Mouse (Mus musculus) liver, adult 2 months (tissue): Measurements from ENCODE around the gene Tead3. TPM values are rescaled to one million over a fixed set of nuclear protein-coding genes. Genes with fewer than 3 reads are reported as not detected.

Experiments
- DNase-seq: peaks from one replicate; pipeline ENCODE4 v3.0.0-alpha.2; 2011; ENCODE audit warnings: low read depth, low spot score; ENCODE audit errors: extremely low read depth
- H3K27ac ChIP-seq: fragments of 200-500 bp; replicated peaks from 2 replicates; pipeline ENCODE4 v1.5.1; 2012; ENCODE audit warnings: low read depth, mild to moderate bottlenecking, control low read depth, inconsistent platforms, low read length; ENCODE audit not compliant: insufficient read depth
- H3K27me3 ChIP-seq: fragments of 200-500 bp; 2 replicates; pipeline ENCODE4 v1.6.1; 2012; ENCODE audit warnings: mild to moderate bottlenecking, moderate library complexity, low read length, inconsistent platforms; ENCODE audit not compliant: control insufficient read depth, insufficient read depth
- H3K36me3 ChIP-seq: fragments of 200-500 bp; 2 replicates; pipeline ENCODE4 v1.6.1; 2012; ENCODE audit warnings: low read length, inconsistent platforms; ENCODE audit not compliant: control insufficient read depth, insufficient read depth
- H3K4me1 ChIP-seq: fragments of 200-500 bp; 2 replicates; pipeline ENCODE4 v1.6.1; 2011; ENCODE audit warnings: low read length; ENCODE audit not compliant: control insufficient read depth, insufficient read depth
- H3K4me3 ChIP-seq: fragments of 200-500 bp; 2 replicates; pipeline ENCODE4 v1.5.1; 2011; ENCODE audit warnings: low read depth, mild to moderate bottlenecking, control low read depth, low read length, moderate library complexity; ENCODE audit not compliant: insufficient read depth
- H3K79me2 ChIP-seq: fragments of 200-500 bp; 2 replicates; pipeline ENCODE4 v1.6.1; 2012; ENCODE audit warnings: inconsistent platforms, mild to moderate bottlenecking, low read length, moderate library complexity; ENCODE audit not compliant: control insufficient read depth, insufficient read depth
- H3K9ac ChIP-seq: fragments of 200-500 bp; 2 replicates; pipeline ENCODE4 v1.6.1; 2012; ENCODE audit warnings: low read depth, mild to moderate bottlenecking, control low read depth, inconsistent platforms, low read length
- CTCF ChIP-seq: fragments of 200-500 bp; IDR thresholded peaks from 2 replicates; pipeline ENCODE4 v1.5.1; 2011; ENCODE audit warnings: low read depth, low read length, control low read depth
- POLR2A ChIP-seq: fragments of 200-500 bp; IDR thresholded peaks from 2 replicates; pipeline ENCODE4 v1.6.1; 2011; ENCODE audit warnings: low read length, control low read depth; ENCODE audit not compliant: insufficient read depth; ENCODE audit errors: extremely low read depth
- WGBS: fragments of 180-500 bp; shearing (Covaris S2); methylation state at CpG from one replicate; pipeline ENCODE4 v1.1.7; 2018; 5-methylcytosine and 5-hydroxymethylcytosine counted together
- polyA plus RNA-seq: library from polyadenylated mRNA; depleted of rRNA; stranded (reverse); fragments of >200 nt; gene quantifications from 2 replicates; pipeline ENCODE4 v1.2.3, GENCODE M21; 2012
- total RNA-seq: library from RNA; depleted of rRNA; stranded (reverse); fragments of >200 nt; gene quantifications from 2 replicates; pipeline ENCODE4 v1.2.3, GENCODE M21; 2014

Tead3 gene
- total and polyA plus RNA-seq, 2 experiments, result 3.0 to 11.0 TPM

GRCm38 (mm10) chr17:28291346-28291745 lies 59.3 kb downstream of the Tead3 start:
- H3K79me2 ChIP-seq, result no peaks in the 10 kb centered on the region
- 95% methylated on average over 7 of the region's 7 CpGs for WGBS
- TF ChIP-seq POLR2A, result no peak
- TF ChIP-seq CTCF, result no peak
- H3K27me3 ChIP-seq, result no peaks in the 10 kb centered on the region
- no peak overlapping the region for H3K4me3 ChIP-seq
- no peak overlapping the region for H3K9ac ChIP-seq
- DNase-seq, result no peak
- H3K4me1 ChIP-seq, result peaks cover 25% of the 10 kb centered on the region
- H3K27ac ChIP-seq, result no peak overlapping the region
- no peaks in the 10 kb centered on the region for H3K36me3 ChIP-seq

- H3K79me2 ChIP-seq, result no peaks in the 10 kb centered on the region
- H3K9ac ChIP-seq, result no peak overlapping the region
- no peak for TF ChIP-seq CTCF
- no peak for TF ChIP-seq POLR2A
- peak overlapping the region; percentile 20; the same call in 1 of the 2 replicates for H3K27ac ChIP-seq
- WGBS, result 34% methylated on average over 11 of the region's 11 CpGs
- no peaks in the 10 kb centered on the region for H3K27me3 ChIP-seq
- H3K4me1 ChIP-seq, result peaks cover 25% of the 10 kb centered on the region
- peak; percentile 52 for DNase-seq
- no peak overlapping the region for H3K4me3 ChIP-seq
- no peaks in the 10 kb centered on the region for H3K36me3 ChIP-seq
Measured at GRCm38 (mm10) chr17:28290671-28291070, 59.9 kb downstream of the Tead3 start.

- H3K27ac ChIP-seq, result peak overlapping the region; percentile 30
Measured at GRCm38 (mm10) chr17:28290262-28290661, 60.4 kb downstream of the Tead3 start.

GRCm38 (mm10) chr17:28287980-28288379 lies 62.6 kb downstream of the Tead3 start:
- Histone ChIP-seq H3K9ac (no peak overlapping the region), H3K27ac (peak overlapping the region; percentile 51), H3K79me2 (peaks cover 4% of the 10 kb centered on the region; the same call in 1 of the 2 replicates), H3K36me3 (no peaks in the 10 kb centered on the region), H3K4me3 (no peak overlapping the region), H3K4me1 (peaks cover 34% of the 10 kb centered on the region), H3K27me3 (no peaks in the 10 kb centered on the region)
- WGBS, result 13% methylated on average over 5 of the region's 5 CpGs
- peak; percentile 88 for DNase-seq
- TF ChIP-seq CTCF (peak; percentile 69), POLR2A (no peak)

More at GRCm38 (mm10) chr17:28290262-28290661, 60.4 kb downstream of the Tead3 start:
- Histone ChIP-seq H3K4me1 (peaks cover 25% of the 10 kb centered on the region), H3K27me3 (no peaks in the 10 kb centered on the region), H3K9ac (peak overlapping the region; percentile 23; the same call in 1 of the 2 replicates), H3K4me3 (no peak overlapping the region), H3K79me2 (no peaks in the 10 kb centered on the region), H3K36me3 (no peaks in the 10 kb centered on the region)
- no peak for TF ChIP-seq CTCF
- no peak for TF ChIP-seq POLR2A
- peak; percentile 92 for DNase-seq
- WGBS, result 30% methylated on average over 3 of the region's 3 CpGs

- H3K27ac ChIP-seq, result peak overlapping the region; percentile 51
- WGBS, result 8% methylated on average over 8 of the region's 8 CpGs
- peaks cover 8% of the 10 kb centered on the region; the same call in 1 of the 2 replicates for H3K79me2 ChIP-seq
- H3K4me3 ChIP-seq, result no peak overlapping the region
- H3K27me3 ChIP-seq, result no peaks in the 10 kb centered on the region
- no peak for TF ChIP-seq POLR2A
- TF ChIP-seq CTCF, result no peak
- no peaks in the 10 kb centered on the region for H3K36me3 ChIP-seq
- peak; percentile 83 for DNase-seq
- no peak overlapping the region for H3K9ac ChIP-seq
- H3K4me1 ChIP-seq, result peaks cover 38% of the 10 kb centered on the region
Measured at GRCm38 (mm10) chr17:28287578-28287977, 63.0 kb downstream of the Tead3 start.

GRCm38 (mm10) chr17:28286964-28287363 lies 63.7 kb downstream of the Tead3 start:
- Histone ChIP-seq H3K79me2 (peaks cover 10% of the 10 kb centered on the region; the same call in 1 of the 2 replicates), H3K4me1 (peaks cover 39% of the 10 kb centered on the region), H3K4me3 (no peak overlapping the region), H3K27me3 (no peaks in the 10 kb centered on the region), H3K27ac (peak overlapping the region; percentile 51), H3K36me3 (no peaks in the 10 kb centered on the region), H3K9ac (no peak overlapping the region)
- peak; percentile 20 for DNase-seq
- WGBS, result 59% methylated on average over 5 of the region's 5 CpGs
- peak; percentile 8; the same call in 1 of the 2 replicates for TF ChIP-seq CTCF
- TF ChIP-seq POLR2A, result no peak
